Mouse (Mus musculus): ENCODE measurements around the gene Tgfb2.

DNA sequence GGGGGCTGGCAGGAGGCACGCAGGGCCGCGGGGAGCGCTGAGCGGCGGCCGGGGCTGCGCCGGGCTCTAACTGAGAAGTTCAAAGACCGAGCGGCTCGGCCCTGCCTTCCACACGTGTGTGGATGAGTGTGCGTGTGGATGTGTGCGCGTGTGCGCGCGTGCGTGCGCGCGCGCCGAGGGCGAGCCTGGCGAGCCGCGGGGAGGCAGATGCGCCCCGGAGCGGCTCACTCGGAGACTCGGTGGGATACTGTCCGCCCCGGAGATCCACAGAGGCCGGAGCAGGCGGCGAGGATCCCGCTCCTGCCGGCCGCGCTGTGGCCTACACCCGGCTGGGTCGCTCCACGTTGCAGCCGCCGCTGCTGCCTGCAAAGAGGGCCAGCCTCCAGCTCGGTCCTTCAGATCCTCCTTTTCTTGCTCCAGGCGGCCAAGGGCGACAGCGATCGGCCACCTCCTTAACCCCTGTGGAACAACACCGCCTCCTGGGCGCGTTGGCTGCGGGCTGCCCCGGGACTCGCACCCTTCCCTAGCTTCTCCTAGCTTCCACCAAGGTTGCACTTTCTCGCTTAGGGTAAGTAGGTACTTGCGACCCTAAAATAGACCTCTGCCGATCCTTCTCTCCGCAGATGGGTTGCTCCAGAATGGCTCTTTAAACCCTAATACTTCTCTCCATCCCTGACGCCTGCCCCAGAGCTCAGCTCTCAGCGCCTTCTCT is 430 bp downstream of the Tgfb2 start:
- no peak for TF ChIP-seq HCFC1 (IDR thresholded peaks at IDR 0.05; ENCODE audit: borderline replicate concordance, insufficient read depth, low read length)
- no peak for TF ChIP-seq ZC3H11A (IDR thresholded peaks at IDR 0.05; ENCODE audit: borderline replicate concordance, low read depth, low read length)
- TF ChIP-seq ZNF384 (IDR thresholded peaks at IDR 0.05; ENCODE audit: low read depth, low read length), result no peak
- no peak for TF ChIP-seq CHD2 (IDR thresholded peaks at IDR 0.05; ENCODE audit: low read depth, low read length)

Measured in ES-E14 (cell line).